Mouse (Mus musculus) olfactory bulb, adult 2 months (tissue): Measurements from ENCODE around the gene Slc4a10.

Experiments used
- CTCF ChIP-seq: fragments of 200-500 bp; IDR thresholded peaks from 2 replicates; pipeline ENCODE4 v1.5.1; 2012; ENCODE audit warnings: low read depth, mild to moderate bottlenecking, low read length, moderate library complexity; ENCODE audit not compliant: insufficient read depth
- POLR2A ChIP-seq: fragments of 200-500 bp; IDR thresholded peaks from 2 replicates; pipeline ENCODE4 v1.6.1; 2012; ENCODE audit warnings: mild to moderate bottlenecking, low read depth, low read length, moderate library complexity; ENCODE audit not compliant: insufficient read depth

DNA sequence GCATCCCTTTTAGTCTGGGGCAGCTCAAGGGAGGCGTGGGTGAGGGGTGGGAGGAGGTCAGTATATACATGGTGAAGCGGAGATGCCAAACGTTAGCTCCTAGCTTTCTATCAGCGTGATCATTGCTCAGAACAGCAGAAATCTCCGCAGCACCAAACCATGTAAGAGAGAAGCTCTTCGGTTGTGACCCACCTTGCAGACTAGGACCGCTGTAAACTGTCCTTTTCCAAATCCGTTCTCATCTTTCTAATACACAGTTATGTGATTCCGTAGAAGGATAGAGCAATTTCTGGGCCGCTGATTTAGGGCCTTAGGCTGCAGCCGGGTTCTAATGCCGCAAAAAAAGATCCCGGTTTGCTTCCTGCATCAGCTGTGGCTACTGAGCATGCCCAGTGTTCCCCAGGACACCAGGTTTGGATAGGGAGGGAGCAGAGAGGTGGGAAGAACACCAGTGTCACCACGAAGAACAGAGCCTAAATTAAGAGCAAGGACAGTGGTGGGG is 1.3 kb downstream of the Slc4a10 start:
- TF ChIP-seq POLR2A (no peak), CTCF (no peak)
